ENCODE assay signal across 25 mouse cellular contexts in genomic region chr17:48323236-48323635, GRCm38 (mm10). TPM values are rescaled to one million over a fixed set of nuclear protein-coding genes. Genes with fewer than 3 reads are reported as not detected.
DNase-seq lines count a peak whose midpoint lies in the region; ATAC-seq and TF ChIP-seq lines count a peak whose summit lies in the region.
"Had no signal": no experiment of that assay in that cellular context is flagged by ENCODE, and none has a peak within 500 bp of the region (broad histone marks: within the 10 kb centered on the region; RNA-seq: fewer than 3 reads in every experiment).

No protein-coding gene starts in this region.

- no peak overlapping the region for H3K9ac ChIP-seq in liver, postnatal 0 days (replicated peaks)
- H3K9ac ChIP-seq in liver, embryonic 12.5 days, result no peak overlapping the region
- H3K9ac ChIP-seq: embryonic facial prominence, embryonic 15.5 days; forebrain, postnatal 0 days; heart, embryonic 12.5 days; hindbrain, embryonic 15.5 days; intestine, embryonic 15.5 days; liver, embryonic 14.5 days had no signal

- H3K4me1 ChIP-seq in liver, postnatal 0 days (ENCODE audit: insufficient read depth), result peaks cover 18% of the 10 kb centered on the region
- peaks cover 59% of the 10 kb centered on the region for H3K4me1 ChIP-seq in liver, embryonic 12.5 days
- H3K4me1 ChIP-seq: embryonic facial prominence, embryonic 15.5 days; heart, embryonic 12.5 days; hindbrain, embryonic 15.5 days; intestine, embryonic 15.5 days had no signal

- ATAC-seq in liver, postnatal 0 days, result no peak
- ATAC-seq in liver, embryonic 12.5 days, result no peak
- peak; percentile 54 for ATAC-seq in megakaryocyte-erythroid progenitor cell, adult 5-6 weeks (replicated peaks; ENCODE audit: low FRiP score, low TSS enrichment, poor library complexity, severe bottlenecking)
- ATAC-seq: forebrain, postnatal 0 days; intestine, embryonic 15.5 days; lung, postnatal 0 days; midbrain, embryonic 16.5 days had no signal

- no peak overlapping the region for H3K4me2 ChIP-seq in liver, postnatal 0 days (ENCODE audit: low read depth, low read length)
- no peak overlapping the region for H3K4me2 ChIP-seq in liver, embryonic 12.5 days
- H3K4me2 ChIP-seq: embryonic facial prominence, embryonic 15.5 days; heart, embryonic 12.5 days; hindbrain, embryonic 15.5 days; intestine, embryonic 15.5 days had no signal

- no peak for TF ChIP-seq EP300 in liver, postnatal 0 days (IDR thresholded peaks at IDR 0.05; ENCODE audit: low read depth)

- no peak for DNase-seq in liver, postnatal 0 days
- DNase-seq in ES-CJ7 (ENCODE audit: low read depth, low spot score) (peak; percentile 68), ZHBTc4 (ENCODE audit: low read depth, low spot score) (peak; percentile 83)
- DNase-seq in T-cell, adult 2 months (ENCODE audit: low spot score), result no peak
- no peak for DNase-seq in spleen, postnatal 36 days (ENCODE audit: low spot score in 2 of 2)
- DNase-seq in layer of hippocampus, adult 9-10 months (ENCODE audit: low spot score), result no peak
- DNase-seq: B cell, adult 2 months; cerebellum, postnatal 10 days; forebrain, postnatal 0 days; kidney, adult 9 months; kidney, postnatal 36 days; layer of hippocampus, adult 9-11 months; right cerebral cortex, adult 18-20 months had no signal

- H3K4me3 ChIP-seq in liver, postnatal 0 days (ENCODE audit: low read depth, low read length), result no peak overlapping the region
- no peak overlapping the region for H3K4me3 ChIP-seq in liver, embryonic 12.5 days
- H3K4me3 ChIP-seq: embryonic facial prominence, embryonic 15.5 days; heart, embryonic 12.5 days; hindbrain, embryonic 15.5 days; intestine, embryonic 15.5 days; megakaryocyte, embryonic 14.5 days had no signal

- no peaks in the 10 kb centered on the region for H3K27me3 ChIP-seq in liver, postnatal 0 days (ENCODE audit: insufficient read depth, low read length)
- H3K27me3 ChIP-seq in liver, embryonic 12.5 days (replicated peaks), result peaks cover 9% of the 10 kb centered on the region; the same call in 1 of the 2 replicates
- H3K27me3 ChIP-seq: embryonic facial prominence, embryonic 15.5 days; heart, embryonic 12.5 days; hindbrain, embryonic 15.5 days; intestine, embryonic 15.5 days; megakaryocyte, embryonic 14.5 days had no signal

- WGBS in liver, postnatal 0 days (ENCODE audit: insufficient replicate concordance), result 65% methylated on average over 3 of the region's 3 CpGs
- WGBS in liver, embryonic 12.5 days (ENCODE audit: insufficient replicate concordance), result 46% methylated on average over 3 of the region's 3 CpGs

- no peaks in the 10 kb centered on the region for H3K9me3 ChIP-seq in liver, postnatal 0 days (ENCODE audit: low read length)
- H3K9me3 ChIP-seq in liver, embryonic 12.5 days (replicated peaks), result no peaks in the 10 kb centered on the region
- H3K9me3 ChIP-seq: embryonic facial prominence, embryonic 15.5 days; heart, embryonic 12.5 days; hindbrain, embryonic 15.5 days; intestine, embryonic 15.5 days had no signal

- TF ChIP-seq CTCF in liver, postnatal 0 days (IDR thresholded peaks at IDR 0.05; ENCODE audit: low read depth), result no peak

- H3K36me3 ChIP-seq in liver, postnatal 0 days (replicated peaks; ENCODE audit: insufficient read depth, low read length), result no peaks in the 10 kb centered on the region; the same call in 1 of the 2 replicates
- no peaks in the 10 kb centered on the region for H3K36me3 ChIP-seq in liver, embryonic 12.5 days
- H3K36me3 ChIP-seq: embryonic facial prominence, embryonic 15.5 days; heart, embryonic 12.5 days; hindbrain, embryonic 15.5 days; intestine, embryonic 15.5 days had no signal

- peak overlapping the region; percentile 74; the same call in 1 of the 2 replicates for H3K27ac ChIP-seq in liver, postnatal 0 days (ENCODE audit: low read depth)
- H3K27ac ChIP-seq in liver, embryonic 12.5 days, result no peak overlapping the region
- H3K27ac ChIP-seq: embryonic facial prominence, embryonic 15.5 days; hindbrain, embryonic 15.5 days; intestine, embryonic 15.5 days; liver, embryonic 14.5 days had no signal

RNA-seq across cellular contexts. Expression of gene B430306N03Rik, which starts 7.3 kb away (rescaled TPM):
- polyA plus RNA-seq in liver, postnatal 0 days (2015; fragmentation: Nextera tagmentation; extraction: Ambion mirVana), result 4.7 and 5.1 TPM in 2 replicates
- 1.4 and 2.0 TPM in 2 replicates for polyA plus RNA-seq in liver, embryonic 12.5 days (2016; fragmentation: Nextera tagmentation; extraction: Ambion mirVana)
- total RNA-seq in megakaryocyte-erythroid progenitor cell, adult 5-6 weeks (2014; fragmentation: Nextera tagmentation), result 0.12 TPM in 1 of 2 replicates, not detected in the other
- total RNA-seq in megakaryocyte-erythroid progenitor cell, adult 5-6 weeks (2017), result 0.28 TPM in 1 of 2 replicates, not detected in the other

RNA-seq across cellular contexts. Expression of gene Trem2, which starts 23.0 kb away (rescaled TPM):
- 5.6 and 6.3 TPM in 2 replicates for polyA plus RNA-seq in liver, postnatal 0 days (2015; fragmentation: Nextera tagmentation; extraction: Ambion mirVana)
- polyA plus RNA-seq in liver, embryonic 12.5 days (2016; fragmentation: Nextera tagmentation; extraction: Ambion mirVana), result 2.9 and 3.5 TPM in 2 replicates
- total RNA-seq in megakaryocyte-erythroid progenitor cell, adult 5-6 weeks (2014; fragmentation: Nextera tagmentation), result not detected in 2 replicates
- 0.19 TPM in 1 of 2 replicates, not detected in the other for total RNA-seq in megakaryocyte-erythroid progenitor cell, adult 5-6 weeks (2017)

RNA-seq across cellular contexts. Expression of gene Treml2, which starts 23.9 kb away (rescaled TPM):
- polyA plus RNA-seq in liver, postnatal 0 days (2015; fragmentation: Nextera tagmentation; extraction: Ambion mirVana), result 2.0 and 2.7 TPM in 2 replicates
- polyA plus RNA-seq in liver, embryonic 12.5 days (2016; fragmentation: Nextera tagmentation; extraction: Ambion mirVana), result 6.3 and 7.5 TPM in 2 replicates
- 39.3 and 64.8 TPM in 2 replicates for total RNA-seq in megakaryocyte-erythroid progenitor cell, adult 5-6 weeks (2014; fragmentation: Nextera tagmentation)
- 23.7 and 37.2 TPM in 2 replicates for total RNA-seq in megakaryocyte-erythroid progenitor cell, adult 5-6 weeks (2017)

RNA-seq across cellular contexts. Expression of gene Treml1, which starts 36.5 kb away (rescaled TPM):
- 17.3 and 18.8 TPM in 2 replicates for polyA plus RNA-seq in liver, postnatal 0 days (2015; fragmentation: Nextera tagmentation; extraction: Ambion mirVana)
- 29.4 and 36.2 TPM in 2 replicates for polyA plus RNA-seq in liver, embryonic 12.5 days (2016; fragmentation: Nextera tagmentation; extraction: Ambion mirVana)
- total RNA-seq in megakaryocyte-erythroid progenitor cell, adult 5-6 weeks (2014; fragmentation: Nextera tagmentation), result 1.0 and 1.7 TPM in 2 replicates
- 5.2 and 12.9 TPM in 2 replicates for total RNA-seq in megakaryocyte-erythroid progenitor cell, adult 5-6 weeks (2017)
- total RNA-seq: forebrain, postnatal 0 days had no signal
- polyA plus RNA-seq: forebrain, postnatal 0 days had no signal

RNA-seq across cellular contexts. Expression of gene Treml4, which starts 59.1 kb away (rescaled TPM):
- polyA plus RNA-seq in liver, postnatal 0 days (2015; fragmentation: Nextera tagmentation; extraction: Ambion mirVana), result 7.9 and 9.2 TPM in 2 replicates
- polyA plus RNA-seq in liver, embryonic 12.5 days (2016; fragmentation: Nextera tagmentation; extraction: Ambion mirVana), result 2.8 and 3.7 TPM in 2 replicates
- not detected in 2 replicates for total RNA-seq in megakaryocyte-erythroid progenitor cell, adult 5-6 weeks (2014; fragmentation: Nextera tagmentation)
- total RNA-seq in megakaryocyte-erythroid progenitor cell, adult 5-6 weeks (2017), result 0.46 TPM in 1 of 2 replicates, not detected in the other
- total RNA-seq: forebrain, postnatal 0 days; gastrocnemius, adult 18-20 months; left cerebral cortex, adult 8-10 months had no signal
- polyA plus RNA-seq: forebrain, postnatal 0 days had no signal

Comparison
In these comparisons a context has a peak if more than half of its experiments do, and no peak if none do; other contexts are left out.
1. DNase-seq: peak in ES-CJ7 (single experiment) and ZHBTc4 (single experiment); none in liver, postnatal 0 days (single experiment), T-cell, adult 2 months (single experiment), spleen, postnatal 36 days (0 of 2) and layer of hippocampus, adult 9-10 months (single experiment).